Mouse (Mus musculus) CD4-positive naive resting alpha-beta T cell, adult 76 days (primary cell): ENCODE data around the gene Lpar1. TPM values are rescaled to one million over a fixed set of nuclear protein-coding genes. Genes with fewer than 3 reads are reported as not detected.

Experiments
- total RNA-seq: library from RNA; stranded (reverse); gene quantifications from one replicate; pipeline ENCODE4 v1.2.4, GENCODE M21; 2023

Lpar1 gene
- not detected for total RNA-seq

DNA sequence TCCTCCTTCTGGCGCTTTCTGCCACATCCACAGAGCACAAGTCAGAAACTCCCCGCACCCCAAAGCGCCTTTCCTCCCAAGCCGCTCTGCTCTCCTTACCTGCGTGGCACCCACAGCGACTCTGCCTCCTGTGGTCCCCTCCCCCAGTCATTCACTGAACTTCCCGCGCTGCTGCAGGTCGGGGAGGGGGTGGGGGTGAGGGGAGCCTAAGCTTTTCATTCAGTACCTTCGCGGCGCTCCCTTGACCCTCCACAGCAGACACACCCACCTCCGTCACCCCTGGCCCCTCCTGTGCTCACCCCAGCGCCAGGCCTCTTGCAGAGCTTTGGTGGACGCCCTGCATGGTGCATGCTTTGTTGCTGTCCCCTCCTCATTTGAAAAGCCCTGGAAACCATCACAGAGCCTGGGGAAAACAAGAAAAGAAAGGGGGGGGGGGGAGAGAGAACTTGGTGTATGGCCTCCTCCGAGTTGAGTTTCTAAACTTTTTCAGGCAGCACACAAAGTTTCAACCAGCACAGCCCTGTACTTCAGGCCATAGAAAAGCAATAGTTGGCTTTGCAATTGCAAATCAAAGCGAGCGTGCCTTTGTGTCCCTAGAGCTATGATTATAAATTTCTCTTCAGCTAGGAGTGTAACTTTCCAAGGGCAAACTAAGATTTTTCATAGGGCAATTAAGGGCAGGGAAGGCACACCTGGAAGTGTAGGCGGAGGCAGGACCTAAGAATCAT, at the start of gene Lpar1:
Gene Lpar1, minus strand, starts transcription at position 268 of the 728 bp plus-strand sequence.

Other genes with a start within 250 kb of the Lpar1 start
- 0.38 TPM for gene Olfr267, start 233.8 kb upstream of the Lpar1 start, total RNA-seq